26 mouse cellular contexts compared by ENCODE assay signal in genomic region chr14:36848860-36849259, GRCm38 (mm10).
"Had no signal": no experiment of that assay in that cellular context is flagged by ENCODE, and none has a peak within 500 bp of the region (broad histone marks: within the 10 kb centered on the region; RNA-seq: fewer than 3 reads in every experiment).

No protein-coding gene starts in this region.

- H3K27ac ChIP-seq: embryonic facial prominence, embryonic 10.5 days; embryonic facial prominence, embryonic 12.5 days; embryonic facial prominence, embryonic 13.5 days; embryonic facial prominence, embryonic 15.5 days; gastrocnemius, adult 2 months; heart, adult 2 months; heart, embryonic 10.5 days had no signal

- DNase-seq: cerebellum, adult 2 months; cerebellum, adult 8-10 months; cerebellum, adult 9-10 months; cerebellum, adult 9-11 months; cerebellum, postnatal 10 days; cerebellum, postnatal 14 days; cerebellum, postnatal 25 days; cerebellum, postnatal 36 days; embryo, embryonic 11 days; forebrain, postnatal 0 days; gastrocnemius, adult 2 months; gastrocnemius, postnatal 10 days; gastrocnemius, postnatal 14 days; gastrocnemius, postnatal 25 days; gastrocnemius, postnatal 36 days; heart, adult 11 months; heart, adult 18-20 months; heart, adult 2 months had no signal

- H3K27me3 ChIP-seq: embryonic facial prominence, embryonic 12.5 days; embryonic facial prominence, embryonic 13.5 days; embryonic facial prominence, embryonic 15.5 days; heart, embryonic 12.5 days had no signal

- H3K4me2 ChIP-seq: embryonic facial prominence, embryonic 12.5 days; embryonic facial prominence, embryonic 13.5 days; embryonic facial prominence, embryonic 15.5 days; heart, embryonic 11.5 days; heart, embryonic 12.5 days had no signal

- H3K36me3 ChIP-seq: embryonic facial prominence, embryonic 10.5 days; embryonic facial prominence, embryonic 12.5 days; embryonic facial prominence, embryonic 13.5 days; embryonic facial prominence, embryonic 15.5 days; heart, embryonic 10.5 days; heart, embryonic 12.5 days had no signal

- H3K4me3 ChIP-seq: embryonic facial prominence, embryonic 10.5 days; embryonic facial prominence, embryonic 12.5 days; embryonic facial prominence, embryonic 13.5 days; embryonic facial prominence, embryonic 15.5 days; erythroblast, embryonic 14.5 days; gastrocnemius, adult 2 months; heart, adult 2 months; heart, embryonic 10.5 days; heart, embryonic 12.5 days had no signal

- H3K4me1 ChIP-seq: embryonic facial prominence, embryonic 10.5 days; embryonic facial prominence, embryonic 12.5 days; embryonic facial prominence, embryonic 13.5 days; embryonic facial prominence, embryonic 15.5 days; heart, embryonic 10.5 days; heart, embryonic 12.5 days had no signal

- H3K9me3 ChIP-seq: embryonic facial prominence, embryonic 10.5 days; embryonic facial prominence, embryonic 12.5 days; embryonic facial prominence, embryonic 13.5 days; embryonic facial prominence, embryonic 15.5 days; heart, embryonic 10.5 days; heart, embryonic 12.5 days had no signal

- ATAC-seq: forebrain, postnatal 0 days had no signal

- H3K9ac ChIP-seq: embryonic facial prominence, embryonic 12.5 days; embryonic facial prominence, embryonic 13.5 days; embryonic facial prominence, embryonic 15.5 days; forebrain, postnatal 0 days; heart, embryonic 12.5 days had no signal
